Mouse (Mus musculus) thymus, postnatal 0 days (tissue): Measurements from ENCODE around the gene Olfr676. TPM values are rescaled to one million over a fixed set of nuclear protein-coding genes. Genes with fewer than 3 reads are reported as not detected.
"Not testable (repeated sequence)": the region's sequence is repeated elsewhere in the genome, so short reads cannot be mapped to it uniquely, and the experiment has no call there.

Experiments used
- DNase-seq: peaks from one replicate; pipeline ENCODE4 v3.0.0-alpha.2; 2015; ENCODE audit warnings: low spot score
- polyA plus RNA-seq: library from polyadenylated mRNA; unstranded; fragments of >200 nt; fragmentation: Nextera tagmentation; extraction: Ambion mirVana; gene quantifications from 2 replicates; pipeline ENCODE4 v1.2.1, GENCODE M21; 2015

Olfr676 gene
- not detected in 2 replicates for polyA plus RNA-seq

DNA sequence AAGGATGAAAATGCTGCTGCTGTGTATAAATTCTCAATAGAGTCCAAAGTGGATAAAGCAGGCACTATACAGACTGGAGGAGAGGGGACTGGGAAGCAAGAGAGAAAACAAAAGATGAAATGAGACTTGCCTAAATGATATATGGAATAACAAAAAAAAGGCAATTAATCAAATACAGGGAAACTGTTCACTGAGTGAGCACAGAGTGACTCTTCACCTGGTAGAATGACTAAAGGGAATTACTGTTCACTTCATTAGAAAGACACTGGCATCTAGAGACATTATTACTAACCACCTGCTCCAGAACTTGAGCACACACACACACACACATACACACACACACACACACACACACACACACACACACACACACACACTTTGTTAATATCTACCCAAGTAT, at the start of gene Olfr676:
TSS of gene Olfr676 (plus strand) at position 301 of the 400 bp plus-strand sequence.
- no peak for DNase-seq

DNA sequence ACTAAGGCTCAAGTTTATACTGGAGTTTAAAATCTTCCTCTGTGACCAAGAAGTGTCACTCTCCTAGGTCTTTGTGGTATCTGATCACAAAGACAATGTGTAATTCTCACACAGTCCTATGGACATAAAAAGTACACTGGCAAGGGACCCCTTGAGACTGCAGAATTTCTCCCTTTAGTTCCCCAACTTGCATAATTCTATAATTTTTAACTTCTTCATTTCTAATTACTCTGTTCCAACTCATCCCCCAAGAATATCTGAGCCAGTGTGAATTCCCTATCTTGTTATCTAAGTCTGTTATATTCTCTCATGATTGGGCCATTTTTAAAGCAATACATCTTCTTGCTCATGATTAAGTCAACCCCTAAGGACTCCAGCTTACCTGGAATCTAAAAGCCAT, 30.6 kb upstream of the Olfr676 start, which contains the start of gene Olfr672:
TSS of gene Olfr672 (minus strand) at position 101 of the 400 bp plus-strand sequence.
- no peak for DNase-seq

DNA sequence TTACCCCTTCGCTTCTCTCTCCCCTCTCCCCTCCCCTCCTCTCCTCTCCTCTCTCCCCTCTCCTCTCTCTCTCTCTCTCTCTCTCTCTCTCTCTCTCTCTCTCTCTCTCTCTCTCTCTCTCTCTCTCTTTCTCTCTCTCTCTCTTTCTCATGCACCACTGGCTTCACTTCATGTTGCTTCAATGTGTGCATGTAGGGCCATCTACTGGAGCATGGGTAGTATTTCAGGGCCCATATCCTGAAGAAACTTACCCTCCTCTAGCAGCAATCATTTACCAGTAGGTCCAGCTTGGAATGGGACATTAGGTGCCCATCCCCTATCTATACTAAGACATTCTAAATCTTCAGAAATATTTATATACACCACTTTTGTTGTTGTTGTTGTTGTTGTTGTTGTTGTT, 10.0 kb upstream of the Olfr676 start:
- no peak for DNase-seq

DNA sequence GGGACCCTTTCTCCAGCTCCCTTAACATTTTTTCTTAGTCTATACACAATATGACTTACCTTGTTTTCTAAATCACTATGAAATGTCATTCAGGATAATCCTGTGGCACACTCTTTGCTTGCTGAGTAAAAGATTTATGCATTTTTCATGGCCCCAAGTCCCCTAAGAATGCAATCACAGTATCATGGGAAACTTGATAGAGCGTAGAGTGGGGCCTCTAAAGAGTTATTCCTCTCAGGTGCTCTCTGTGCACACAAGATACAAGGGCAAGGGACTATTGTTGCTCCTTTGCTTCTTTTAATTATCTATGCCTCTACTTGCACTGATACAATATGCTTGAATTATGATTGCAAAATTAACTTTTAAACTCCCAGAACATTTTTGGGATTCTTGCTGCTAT, 4.1 kb upstream of the Olfr676 start, which contains the start of gene Olfr675:
TSS of gene Olfr675 (minus strand) at position 101 of the 400 bp plus-strand sequence.
- DNase-seq: no peak

DNA sequence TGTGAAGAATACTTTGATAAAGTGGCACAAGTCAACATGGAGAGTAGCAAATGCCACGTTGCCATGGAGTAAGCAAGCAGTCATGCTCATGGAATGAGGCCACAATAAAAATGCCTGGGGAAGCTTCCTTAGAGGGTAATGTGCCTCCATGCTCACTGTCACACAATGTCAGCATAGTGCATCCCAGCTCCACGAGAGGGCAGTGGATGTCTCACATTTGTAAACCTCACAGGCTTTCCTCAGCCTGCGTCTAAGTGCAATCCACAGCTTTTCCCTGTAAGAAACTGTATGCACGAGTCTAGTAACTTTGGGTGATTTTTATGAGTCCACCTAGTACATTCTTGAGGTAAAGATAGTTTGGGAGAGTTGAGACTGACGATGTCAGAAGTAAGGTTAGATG, 1.3 kb downstream of the Olfr676 start:
- not testable (repeated sequence) for DNase-seq

DNA sequence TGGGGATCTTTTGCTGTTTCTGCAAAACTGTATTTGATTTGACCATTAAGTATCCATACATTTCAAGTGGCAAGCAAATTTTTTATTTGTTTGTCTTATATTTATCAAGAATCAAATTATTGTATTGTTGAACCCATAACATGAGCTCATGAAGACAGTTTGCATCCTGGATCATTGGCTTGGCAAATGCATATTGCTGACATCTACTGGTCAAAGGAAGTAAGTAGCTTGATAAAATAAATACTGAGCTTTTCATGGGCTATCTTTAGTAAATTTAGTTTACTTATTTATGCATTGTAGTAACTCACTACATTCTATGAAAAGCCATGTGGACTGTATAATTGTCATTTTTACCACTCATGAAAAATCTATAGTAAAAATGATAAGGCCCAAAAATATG, 26.5 kb downstream of the Olfr676 start:
- DNase-seq: no peak

DNA sequence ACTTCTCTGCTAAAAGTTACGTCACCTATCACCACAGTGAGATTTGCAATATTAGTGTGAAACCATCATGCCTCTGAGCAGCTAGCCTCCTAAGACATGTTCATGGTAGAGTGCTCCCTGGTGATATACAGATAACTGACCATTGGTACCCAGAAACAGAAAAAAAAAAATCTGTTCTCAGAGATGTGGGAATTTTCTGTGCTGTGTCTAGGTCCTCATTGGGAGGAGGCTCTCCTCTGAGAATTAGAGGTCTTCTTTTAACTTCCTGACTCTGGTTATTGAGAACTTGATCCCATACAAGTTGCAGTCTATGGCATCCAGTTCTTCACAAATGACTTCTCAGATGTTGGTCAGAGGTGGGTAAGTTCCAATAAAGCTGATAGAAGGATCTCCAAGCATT, 31.7 kb downstream of the Olfr676 start, which contains the start of gene Olfr678:
TSS of gene Olfr678 (plus strand) at position 301 of the 400 bp plus-strand sequence.
- DNase-seq: no peak

DNA sequence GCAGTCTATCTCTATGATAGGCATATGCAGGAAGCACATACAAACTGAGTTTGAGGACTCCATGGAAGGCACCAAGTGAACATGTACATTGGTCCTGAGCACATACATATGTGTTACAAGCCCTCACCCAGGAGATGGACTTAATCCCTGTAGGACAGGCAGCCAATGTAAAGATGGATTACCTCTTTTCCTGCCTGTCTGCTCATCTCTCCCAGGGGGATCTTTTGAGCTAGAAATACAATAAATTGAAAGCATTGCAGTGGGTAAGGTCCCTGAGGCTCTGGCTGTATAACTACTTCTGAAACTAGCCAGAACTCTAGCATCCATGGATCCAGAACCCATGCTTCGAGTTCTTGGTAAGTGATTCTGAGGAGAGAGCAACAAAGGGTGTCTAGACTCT, 48.4 kb downstream of the Olfr676 start, which contains the start of gene Olfr679:
TSS of gene Olfr679 (plus strand) at position 301 of the 400 bp plus-strand sequence.
- DNase-seq: no peak

Other genes with a start within 250 kb of the Olfr676 start
- not detected in 2 replicates for gene Usp17lb, start 190.1 kb upstream of the Olfr676 start, polyA plus RNA-seq
- not detected in 2 replicates for gene Usp17la, start 175.7 kb upstream of the Olfr676 start, polyA plus RNA-seq
- not detected in 2 replicates for gene Olfr665, start 154.7 kb upstream of the Olfr676 start, polyA plus RNA-seq
- not detected in 2 replicates for gene Olfr666, start 136.7 kb upstream of the Olfr676 start, polyA plus RNA-seq
- not detected in 2 replicates for gene Olfr667, start 111.2 kb upstream of the Olfr676 start, polyA plus RNA-seq
- not detected in 2 replicates for gene Olfr668, start 104.6 kb upstream of the Olfr676 start, polyA plus RNA-seq
- gene Olfr669, start 98.5 kb upstream of the Olfr676 start, polyA plus RNA-seq: not detected in 2 replicates
- gene Olfr670, start 70.1 kb upstream of the Olfr676 start, polyA plus RNA-seq: not detected in 2 replicates
- not detected in 2 replicates for gene Olfr671, start 53.6 kb upstream of the Olfr676 start, polyA plus RNA-seq
- gene Olfr672, start 30.7 kb upstream of the Olfr676 start, polyA plus RNA-seq: not detected in 2 replicates
- not detected in 2 replicates for gene Olfr675, start 4.2 kb upstream of the Olfr676 start, polyA plus RNA-seq
- not detected in 2 replicates for gene Olfr677, start 18.7 kb downstream of the Olfr676 start, polyA plus RNA-seq
- gene Olfr678, start 31.8 kb downstream of the Olfr676 start, polyA plus RNA-seq: not detected in 2 replicates
- gene Olfr679, start 48.5 kb downstream of the Olfr676 start, polyA plus RNA-seq: not detected in 2 replicates
- gene Olfr680-ps1, start 60.1 kb downstream of the Olfr676 start, polyA plus RNA-seq: not detected in 2 replicates
- gene Olfr681, start 84.1 kb downstream of the Olfr676 start, polyA plus RNA-seq: not detected in 2 replicates
- not detected in 2 replicates for gene Olfr683, start 114.3 kb downstream of the Olfr676 start, polyA plus RNA-seq
- gene Olfr684, start 131.0 kb downstream of the Olfr676 start, polyA plus RNA-seq: not detected in 2 replicates
- gene Olfr685, start 153.3 kb downstream of the Olfr676 start, polyA plus RNA-seq: not detected in 2 replicates
- not detected in 2 replicates for gene Olfr686, start 174.8 kb downstream of the Olfr676 start, polyA plus RNA-seq